Mouse (Mus musculus) left cerebral cortex, postnatal 25 days (tissue): ENCODE measurements around the gene Ccdc160. TPM values are rescaled to one million over a fixed set of nuclear protein-coding genes. Genes with fewer than 3 reads are reported as not detected.

Source experiments
- DNase-seq, 2 experiments: peaks; one replicate each; pipeline ENCODE4 v3.0.0; 2022; ENCODE audit warnings: low spot score in 2 of 2, mixed read lengths in 1 of 2
- intact Hi-C: fragments of 180-260 bp; cut with DNase I; formaldehyde crosslinking; loops from one replicate; pipeline ENCODE4 v1.15.1; 2025
- microRNA-seq, 2 experiments: library from miRNA; unstranded; fragments of <30 nt; microRNA quantifications; one replicate each; pipeline ENCODE4 v1.2.0; 2022
- total RNA-seq, 2 experiments: library from RNA; stranded (reverse); gene quantifications; 2 replicates each; pipeline ENCODE4 v1.2.3; 2021

Ccdc160 gene
- total RNA-seq, 2 experiments from 2014 or later = 2.5 to 3.4 TPM

- intact Hi-C loops = loop anchor here (10.0 kb wide), 1 partner anchor 135 kb away; no protein-coding TSS in a partner anchor
- DNase-seq = no peak
Measured at GRCm38 (mm10) chrX:52799566-52799965, 8.6 kb downstream of the Ccdc160 start.

GRCm38 (mm10) chrX:52819338-52819737 lies 28.3 kb downstream of the Ccdc160 start:
- intact Hi-C loops = no loop called here
- DNase-seq = no peak

Small RNA genes lying within 50 kb of the gene (microRNA-seq; reads per million reads assigned to microRNA genes)
- gene Mir106a (5.0 to 7.7 reads per million in 2 experiments), gene Mir18b (0 reads per million in 2 experiments), gene Mir19b-2 (0 reads per million in 2 experiments), gene Mir20b (5.4 to 9.7 reads per million in 2 experiments), gene Mir363 (2.4 to 5.9 reads per million in 2 experiments), gene Mir92-2 (22.3 to 23.5 reads per million in 2 experiments)

Other genes starting within 250 kb of the Ccdc160 start
- gene Gpc3, start 177.2 kb upstream of the Ccdc160 start, total RNA-seq = 1 to 10 TPM; 6.0 to 6.9 TPM
- gene Phf6, start 121.1 kb downstream of the Ccdc160 start, total RNA-seq = 10 to 100 TPM; 17.2 to 17.4 TPM
- gene Hprt, start 196.9 kb downstream of the Ccdc160 start, total RNA-seq = 100 to 1,000 TPM; 136 to 172 TPM